Mouse (Mus musculus) kidney, adult 2 months (tissue): ENCODE measurements around the gene Golga2.

Experiments
- CTCF ChIP-seq: fragments of 200-500 bp; conservative IDR thresholded peaks from 2 replicates; pipeline ENCODE4 v1.5.1; 2011; ENCODE audit warnings: low read depth, mild to moderate bottlenecking, control low read depth, low read length, moderate library complexity, mixed read lengths; ENCODE audit not compliant: insufficient read depth, insufficient read length
- POLR2A ChIP-seq: fragments of 200-500 bp; IDR thresholded peaks from one replicate; pipeline ENCODE4 v1.6.1; 2011; ENCODE audit warnings: low read depth, low read length, control low read depth

DNA sequence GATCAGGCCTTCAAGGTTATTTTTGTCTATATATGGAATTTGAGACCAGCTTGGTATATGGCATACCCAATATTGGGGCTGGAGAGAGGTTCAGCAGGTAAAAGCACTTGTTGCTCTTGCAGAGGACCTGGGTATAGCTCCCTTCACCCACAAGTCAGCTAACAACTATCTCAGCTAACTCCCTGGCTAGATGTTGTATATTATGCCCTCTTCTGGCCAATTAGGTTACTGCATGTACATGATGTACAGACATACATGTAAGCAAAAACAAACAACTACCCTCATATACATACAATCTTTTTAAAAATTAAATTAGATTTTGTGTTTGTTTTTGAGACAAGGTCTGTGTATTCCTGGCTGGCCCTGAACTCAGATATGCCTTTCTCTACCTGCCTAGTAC, 2.4 kb downstream of the Golga2 start:
- TF ChIP-seq CTCF (0 out of 2 replicates have a peak, but pooled peaks have one; percentile 25), POLR2A (no peak)
